Mouse (Mus musculus) midbrain, postnatal 0 days (tissue): Measurements from ENCODE around the gene Ahrr. TPM values are rescaled to one million over a fixed set of nuclear protein-coding genes. Genes with fewer than 3 reads are reported as not detected.
A peak's percentile ranks its signal among the peaks of the same experiment; 100 is the strongest.

Experiments
- ATAC-seq: fragments of 200-750 bp; cut with Nextera tagmentation; 2 replicates; pipeline ENCODE4 v1.8.0; 2017; ENCODE audit warnings: moderate number of reproducible peaks, mild to moderate bottlenecking, moderate TSS enrichment, moderate library complexity; ENCODE audit not compliant: low FRiP score
- DNase-seq: peaks from one replicate; pipeline ENCODE4 v3.0.0-alpha.2; 2015; ENCODE audit warnings: low spot score
- H3K27ac ChIP-seq: fragments of 300-500 bp; sonication (generic); 2 replicates; pipeline ENCODE4 v1.5.1; 2014; ENCODE audit warnings: low read depth, mild to moderate bottlenecking, low read length, mixed read lengths
- H3K27me3 ChIP-seq: fragments of 300-500 bp; sonication (generic); 2 replicates; pipeline ENCODE4 v1.6.1; 2014; ENCODE audit warnings: low read length, control low read depth, mixed read lengths; ENCODE audit not compliant: insufficient read depth
- H3K36me3 ChIP-seq: fragments of 300-500 bp; sonication (generic); 2 replicates; pipeline ENCODE4 v1.6.1; 2014; ENCODE audit warnings: low read length, control low read depth, mixed read lengths; ENCODE audit not compliant: insufficient read depth
- H3K4me1 ChIP-seq: fragments of 300-500 bp; sonication (generic); 2 replicates; pipeline ENCODE4 v1.6.1; 2014; ENCODE audit warnings: mild to moderate bottlenecking, control low read depth, antibody characterized with exemption, low read length, mixed read lengths; ENCODE audit not compliant: insufficient read depth
- H3K4me2 ChIP-seq: fragments of 300-500 bp; sonication (generic); 2 replicates; pipeline ENCODE4 v1.6.1; 2014; ENCODE audit warnings: low read depth, mild to moderate bottlenecking, low read length, mixed read lengths; ENCODE audit not compliant: poor library complexity, severe bottlenecking
- H3K4me3 ChIP-seq: fragments of 300-500 bp; sonication (generic); 2 replicates; pipeline ENCODE4 v1.5.1; 2014; ENCODE audit warnings: low read depth, mild to moderate bottlenecking, low read length, moderate library complexity
- H3K9ac ChIP-seq: fragments of 300-500 bp; sonication (generic); replicated peaks from 2 replicates; pipeline ENCODE4 v1.6.1; 2014; ENCODE audit warnings: mild to moderate bottlenecking, low read length, moderate library complexity, mixed read lengths; ENCODE audit not compliant: poor library complexity, severe bottlenecking
- H3K9me3 ChIP-seq: fragments of 300-500 bp; sonication (generic); 2 replicates; pipeline ENCODE4 v1.6.1; 2016; ENCODE audit warnings: low read length, control low read depth
- CTCF ChIP-seq: IDR thresholded peaks from 2 replicates; pipeline ENCODE4 v1.5.1; 2016; ENCODE audit warnings: antibody characterized with exemption, mild to moderate bottlenecking
- WGBS: fragments of 180-500 bp; shearing (Covaris S2); extraction: QIAGEN DNeasy Blood & Tissue Kit; methylation state at CpG from one replicate; pipeline ENCODE4 v1.1.7; 2014; 5-methylcytosine and 5-hydroxymethylcytosine counted together
- polyA plus RNA-seq: library from polyadenylated mRNA; unstranded; fragments of >200 nt; fragmentation: Nextera tagmentation; extraction: Ambion mirVana; gene quantifications from 2 replicates; pipeline ENCODE4 v1.2.1, GENCODE M21; 2015
- total RNA-seq: library from RNA; depleted of rRNA; stranded (reverse); fragments of >200 nt; gene quantifications from 2 replicates; pipeline ENCODE4 v1.2.3, GENCODE M21; 2014

Gene Ahrr
- total and polyA plus RNA-seq, 2 experiments from 2014 or later: 0.68 to 0.88 TPM

GRCm38 (mm10) chr13:74314616-74315015, 22.5 kb upstream of the Ahrr start:
- peaks cover 4% of the 10 kb centered on the region; the same call in 1 of the 2 replicates for H3K4me1 ChIP-seq
- TF ChIP-seq CTCF: no peak
- H3K27me3 ChIP-seq: no peaks in the 10 kb centered on the region
- H3K9me3 ChIP-seq: no peaks in the 10 kb centered on the region
- H3K4me3 ChIP-seq: no peak overlapping the region
- WGBS: 97% methylated on average over 3 of the region's 3 CpGs
- H3K36me3 ChIP-seq: peaks cover 11% of the 10 kb centered on the region; the same call in 1 of the 2 replicates
- no peak overlapping the region for H3K9ac ChIP-seq
- H3K27ac ChIP-seq: no peak overlapping the region
- ATAC-seq (no peak), DNase-seq (no peak)
- H3K4me2 ChIP-seq: no peak overlapping the region

GRCm38 (mm10) chr13:74305780-74306179, 13.6 kb upstream of the Ahrr start:
- H3K4me1 ChIP-seq: no peaks in the 10 kb centered on the region
- peaks cover 58% of the 10 kb centered on the region for H3K36me3 ChIP-seq
- H3K27ac ChIP-seq: no peak overlapping the region
- no peak for DNase-seq
- no peak overlapping the region for H3K4me2 ChIP-seq
- 98% methylated on average over 1 of the region's 1 CpGs for WGBS
- H3K27me3 ChIP-seq: no peaks in the 10 kb centered on the region
- no peak for TF ChIP-seq CTCF
- no peaks in the 10 kb centered on the region for H3K9me3 ChIP-seq
- no peak overlapping the region for H3K9ac ChIP-seq
- no peak for ATAC-seq
- H3K4me3 ChIP-seq: no peak overlapping the region

GRCm38 (mm10) chr13:74305380-74305779, 13.2 kb upstream of the Ahrr start:
- Histone ChIP-seq H3K27ac (no peak overlapping the region), H3K4me1 (no peaks in the 10 kb centered on the region), H3K9ac (no peak overlapping the region), H3K4me2 (no peak overlapping the region), H3K36me3 (peaks cover 54% of the 10 kb centered on the region), H3K9me3 (no peaks in the 10 kb centered on the region), H3K4me3 (no peak overlapping the region), H3K27me3 (no peaks in the 10 kb centered on the region)
- ATAC-seq: no peak
- no peak for TF ChIP-seq CTCF
- no peak for DNase-seq
- WGBS: 86% methylated on average over 6 of the region's 6 CpGs

DNA sequence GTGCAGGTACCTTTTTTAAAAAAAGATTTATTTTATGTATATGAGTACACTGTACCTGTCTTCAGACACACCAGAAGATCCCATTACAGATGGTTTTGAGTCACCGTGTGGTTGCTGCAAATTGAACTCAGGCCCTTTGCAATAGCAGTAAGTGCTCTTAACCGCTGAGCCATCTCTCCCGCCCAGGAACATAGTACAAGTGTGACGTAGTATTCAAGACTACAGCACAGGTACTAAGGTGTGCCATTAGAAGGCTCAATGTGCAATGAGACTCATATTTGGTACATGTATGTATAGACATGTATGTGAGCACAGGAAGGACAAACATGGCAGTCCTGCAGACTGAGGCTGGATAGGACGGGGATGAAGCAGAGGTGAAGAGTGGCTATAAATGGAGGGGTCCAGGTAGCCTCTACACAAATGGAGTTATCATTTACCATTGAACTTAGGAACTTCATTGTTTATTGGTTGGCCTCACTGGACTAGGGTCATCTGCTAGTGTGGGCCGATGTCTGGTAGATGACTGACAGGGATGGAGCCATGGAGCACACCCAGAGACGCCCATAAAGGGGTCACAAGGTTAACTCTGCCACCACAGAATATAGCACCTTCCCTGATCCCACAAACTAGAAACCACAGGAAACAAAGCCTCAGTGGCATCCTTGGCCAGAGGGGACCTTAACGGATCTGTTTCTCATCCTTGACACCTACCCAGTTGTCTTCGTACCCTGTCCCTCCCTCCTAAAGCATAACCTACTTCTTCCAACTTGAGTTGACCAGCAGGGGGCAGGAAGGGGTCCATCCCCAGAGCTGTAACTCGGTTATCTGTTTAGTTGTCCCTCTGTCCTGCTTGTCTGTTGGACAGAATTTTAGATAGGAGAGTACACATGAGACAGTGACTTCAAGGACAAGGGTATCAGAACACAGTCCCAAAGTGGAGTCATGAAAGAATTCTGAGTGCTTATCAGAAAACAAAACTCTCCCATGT, 10.2 kb upstream of the Ahrr start:
- 89% methylated on average over 10 of the region's 10 CpGs for WGBS

DNA sequence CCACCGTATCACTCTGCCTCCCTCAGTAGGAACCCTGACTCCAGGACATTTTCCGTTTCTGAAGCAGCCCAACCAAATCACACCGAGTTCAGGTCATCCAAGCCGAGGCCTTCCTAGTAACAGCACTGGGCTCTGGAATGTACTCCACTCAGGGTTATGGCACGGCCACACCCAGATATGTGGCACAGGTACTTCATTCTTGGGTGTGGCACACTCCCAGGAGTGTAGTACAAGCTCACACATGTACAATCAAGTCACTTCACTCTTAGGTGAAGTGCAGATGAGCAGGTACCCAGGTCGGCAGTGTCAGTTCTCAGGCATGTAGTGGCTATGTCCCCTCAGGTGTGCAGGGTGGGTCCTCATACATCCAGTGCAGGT, 9.5 kb upstream of the Ahrr start:
- Histone ChIP-seq H3K9ac (no peak overlapping the region), H3K4me2 (no peak overlapping the region), H3K4me1 (no peaks in the 10 kb centered on the region), H3K27ac (no peak overlapping the region), H3K9me3 (no peaks in the 10 kb centered on the region), H3K4me3 (no peak overlapping the region), H3K27me3 (no peaks in the 10 kb centered on the region), H3K36me3 (peaks cover 21% of the 10 kb centered on the region)
- 75% methylated on average over 6 of the region's 6 CpGs for WGBS
- no peak for TF ChIP-seq CTCF
- peak; percentile 22 for ATAC-seq
- DNase-seq: no peak

More for the DNA sequence above, 10.2 kb upstream of the Ahrr start:
- DNase-seq (no peak), ATAC-seq (no peak)
- H3K9ac ChIP-seq: no peak overlapping the region
- no peaks in the 10 kb centered on the region for H3K9me3 ChIP-seq
- H3K27ac ChIP-seq: no peak overlapping the region
- TF ChIP-seq CTCF: peak; percentile 57
- no peaks in the 10 kb centered on the region for H3K27me3 ChIP-seq
- peaks cover 29% of the 10 kb centered on the region for H3K36me3 ChIP-seq
- H3K4me2 ChIP-seq: no peak overlapping the region
- no peak overlapping the region for H3K4me3 ChIP-seq
- H3K4me1 ChIP-seq: no peaks in the 10 kb centered on the region

DNA sequence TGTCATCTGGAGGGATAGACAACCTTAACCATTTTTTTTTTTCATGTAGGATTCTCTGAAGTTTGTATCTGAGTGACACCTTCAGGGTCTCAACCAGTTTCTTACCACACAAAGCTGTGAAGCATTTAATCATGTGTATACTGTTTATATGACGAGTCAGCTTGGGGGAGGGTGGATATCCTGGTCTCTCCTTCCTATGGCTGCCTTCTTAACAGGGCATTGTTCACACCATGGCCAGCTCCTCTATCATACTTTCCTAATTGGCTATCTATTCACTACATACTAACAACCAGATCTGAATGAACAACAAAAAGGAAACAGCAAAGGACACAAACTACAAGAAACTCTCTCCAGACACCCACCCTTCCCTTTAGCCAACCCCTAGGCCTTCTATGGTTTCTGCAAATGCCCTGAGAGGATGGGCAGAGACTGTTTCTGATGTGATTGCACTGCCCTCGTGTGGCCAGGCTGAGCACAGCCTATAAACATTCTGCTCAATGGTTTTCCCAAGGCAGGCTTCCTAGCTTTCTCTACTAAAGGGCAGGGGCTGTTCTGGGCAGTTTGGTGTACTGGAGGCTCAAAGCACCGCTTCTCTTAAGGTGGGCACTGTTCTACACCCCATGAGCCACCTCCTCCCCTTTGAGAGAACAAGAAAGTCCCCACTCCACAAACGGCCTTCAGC, 8.9 kb upstream of the Ahrr start:
- Histone ChIP-seq H3K9me3 (no peaks in the 10 kb centered on the region), H3K36me3 (peaks cover 16% of the 10 kb centered on the region), H3K4me3 (no peak overlapping the region), H3K27me3 (no peaks in the 10 kb centered on the region), H3K4me2 (no peak overlapping the region), H3K27ac (no peak overlapping the region), H3K4me1 (no peaks in the 10 kb centered on the region), H3K9ac (no peak overlapping the region)
- 45% methylated on average over 4 of the region's 4 CpGs for WGBS
- TF ChIP-seq CTCF: peak; percentile 94
- ATAC-seq: peak; percentile 77
- DNase-seq: peak; percentile 80
